Mouse (Mus musculus): ENCODE measurements around the gene Cdk2ap2. TPM values are rescaled to one million over a fixed set of nuclear protein-coding genes. Genes with fewer than 3 reads are reported as not detected.
"Not testable (repeated sequence)": the region's sequence is repeated elsewhere in the genome, so short reads cannot be mapped to it uniquely, and the experiment has no call there.

Gene Cdk2ap2
- polyA plus RNA-seq, 1 experiment from 2014 or later = 55.7 TPM

GRCm38 (mm10) chr19:4057389-4057788 is 39.6 kb upstream of the Cdk2ap2 start:
- no peak overlapping the region for H3K4me2 ChIP-seq (replicated peaks)
- H3K4me1 ChIP-seq = 0 out of 2 replicates have a peak, but pooled peaks cover 3% of the 10 kb centered on the region
- no peak for ATAC-seq (ENCODE audit: insufficient number of reproducible peaks, insufficient read depth, low FRiP score, low TSS enrichment)
- H3K27me3 ChIP-seq = no peaks in the 10 kb centered on the region
- no peaks in the 10 kb centered on the region for H3K36me3 ChIP-seq
- H3K9ac ChIP-seq = no peak overlapping the region
- 80% methylated on average over 13 of the region's 13 CpGs for WGBS
- H3K9me3 ChIP-seq = no peaks in the 10 kb centered on the region
- H3K4me3 ChIP-seq = no peak overlapping the region
- no peak overlapping the region for H3K27ac ChIP-seq

DNA sequence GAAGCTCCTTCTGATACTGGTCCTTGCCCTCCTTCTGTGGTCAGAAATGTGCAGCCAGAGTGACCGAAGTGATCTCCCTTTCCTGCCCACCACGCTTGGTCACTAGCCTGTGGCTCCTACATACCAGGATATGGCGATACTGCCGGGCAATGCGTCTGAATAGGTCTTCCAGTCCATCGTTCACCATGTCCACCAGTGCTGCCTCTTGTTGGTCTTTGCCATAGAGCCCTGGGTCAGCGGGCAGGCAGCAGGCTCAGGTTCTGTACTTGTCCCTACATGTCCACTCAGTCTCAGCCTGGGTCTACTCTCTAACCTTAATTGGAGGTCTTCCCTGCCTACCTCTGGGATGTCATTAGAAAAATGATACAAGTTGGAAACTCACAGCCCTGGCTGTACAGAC is 39.0 kb upstream of the Cdk2ap2 start:
- Histone ChIP-seq H3K9me3 (no peaks in the 10 kb centered on the region), H3K27me3 (no peaks in the 10 kb centered on the region), H3K4me2 (replicated peaks) (no peak overlapping the region), H3K4me3 (no peak overlapping the region), H3K27ac (no peak overlapping the region), H3K4me1 (0 out of 2 replicates have a peak, but pooled peaks cover 3% of the 10 kb centered on the region), H3K36me3 (no peaks in the 10 kb centered on the region), H3K9ac (no peak overlapping the region)
- ATAC-seq (ENCODE audit: insufficient number of reproducible peaks, insufficient read depth, low FRiP score, low TSS enrichment) = no peak
- WGBS = 94% methylated on average over 7 of the region's 7 CpGs

DNA sequence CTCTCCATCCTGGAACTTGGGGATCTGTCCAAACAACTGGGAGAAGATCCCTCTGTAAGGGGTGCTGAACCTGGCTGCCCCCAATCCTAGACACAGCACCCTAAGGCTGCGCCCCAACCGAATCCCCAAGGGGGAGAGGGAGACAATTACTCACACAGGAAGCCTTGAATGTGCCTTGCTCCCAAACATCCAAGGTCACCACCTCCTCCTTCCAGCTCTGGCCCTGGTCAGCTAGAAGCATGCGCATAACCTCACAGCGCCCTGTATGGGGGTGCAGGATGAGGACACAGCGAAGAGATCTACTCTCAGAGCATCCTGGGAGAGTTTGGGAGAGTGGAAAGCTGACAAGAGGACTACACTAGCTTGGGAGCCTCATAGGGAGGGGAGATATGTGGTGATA is 38.4 kb upstream of the Cdk2ap2 start:
- no peak for ATAC-seq (ENCODE audit: insufficient number of reproducible peaks, insufficient read depth, low FRiP score, low TSS enrichment)
- Histone ChIP-seq H3K36me3 (no peaks in the 10 kb centered on the region), H3K9ac (no peak overlapping the region), H3K27me3 (no peaks in the 10 kb centered on the region), H3K9me3 (no peaks in the 10 kb centered on the region), H3K27ac (no peak overlapping the region), H3K4me1 (0 out of 2 replicates have a peak, but pooled peaks cover 3% of the 10 kb centered on the region), H3K4me2 (replicated peaks) (no peak overlapping the region), H3K4me3 (no peak overlapping the region)
- 87% methylated on average over 5 of the region's 5 CpGs for WGBS

- 81% methylated on average over 15 of the region's 15 CpGs for WGBS
- Histone ChIP-seq H3K36me3 (no peaks in the 10 kb centered on the region), H3K9me3 (no peaks in the 10 kb centered on the region), H3K4me3 (no peak within 1 kb of the TSS), H3K4me2 (replicated peaks) (no peak within 1 kb of the TSS), H3K27me3 (no peaks in the 10 kb centered on the region), H3K4me1 (0 out of 2 replicates have a peak, but pooled peaks cover 3% of the 10 kb centered on the region), H3K9ac (no peak within 1 kb of the TSS), H3K27ac (no peak within 1 kb of the TSS)
- no peak for ATAC-seq (ENCODE audit: insufficient number of reproducible peaks, insufficient read depth, low FRiP score, low TSS enrichment)
These were observed 37.8 kb upstream of the Cdk2ap2 start, which contains the start of gene Gstp3 for GRCm38 (mm10) chr19:4059069-4059740. Gene Gstp3 (minus strand): TSS chr19:4059569.

- not testable (repeated sequence) for H3K4me3 ChIP-seq; H3K4me1 ChIP-seq; ATAC-seq (ENCODE audit: insufficient number of reproducible peaks, insufficient read depth, low FRiP score, low TSS enrichment); H3K36me3 ChIP-seq; H3K9ac ChIP-seq; H3K27me3 ChIP-seq; H3K27ac ChIP-seq; H3K4me2 ChIP-seq (replicated peaks); H3K9me3 ChIP-seq
- 87% methylated on average over 8 of the region's 8 CpGs for WGBS
These were observed 36.7 kb upstream of the Cdk2ap2 start for GRCm38 (mm10) chr19:4060044-4060898.

GRCm38 (mm10) chr19:4060899-4061465 is 36.0 kb upstream of the Cdk2ap2 start:
- no peaks in the 10 kb centered on the region for H3K36me3 ChIP-seq
- whole genome bisulfite sequencing = 86% methylated on average over 6 of the region's 6 CpGs
- no peak overlapping the region for H3K9ac ChIP-seq
- H3K27ac ChIP-seq = no peak overlapping the region
- no peak overlapping the region for H3K4me3 ChIP-seq
- ATAC-seq (ENCODE audit: insufficient number of reproducible peaks, insufficient read depth, low FRiP score, low TSS enrichment) = no peak
- H3K9me3 ChIP-seq = no peaks in the 10 kb centered on the region
- no peaks in the 10 kb centered on the region for H3K4me1 ChIP-seq
- no peak overlapping the region for H3K4me2 ChIP-seq (replicated peaks)
- no peaks in the 10 kb centered on the region for H3K27me3 ChIP-seq

- H3K9ac ChIP-seq; H3K36me3 ChIP-seq; H3K4me1 ChIP-seq; H3K9me3 ChIP-seq; H3K4me2 ChIP-seq (replicated peaks); ATAC-seq (ENCODE audit: insufficient number of reproducible peaks, insufficient read depth, low FRiP score, low TSS enrichment); H3K4me3 ChIP-seq; H3K27ac ChIP-seq; H3K27me3 ChIP-seq: not testable (repeated sequence)
- 86% methylated on average over 4 of the region's 4 CpGs for WGBS
These were observed 33.6 kb upstream of the Cdk2ap2 start for GRCm38 (mm10) chr19:4063357-4063756.

GRCm38 (mm10) chr19:4064501-4064900 is 32.5 kb upstream of the Cdk2ap2 start:
- H3K4me3 ChIP-seq; H3K4me1 ChIP-seq; H3K9me3 ChIP-seq; H3K27me3 ChIP-seq; H3K27ac ChIP-seq; H3K9ac ChIP-seq; H3K4me2 ChIP-seq (replicated peaks); ATAC-seq (ENCODE audit: insufficient number of reproducible peaks, insufficient read depth, low FRiP score, low TSS enrichment); H3K36me3 ChIP-seq: not testable (repeated sequence)
- WGBS = 26% methylated on average over 3 of the region's 11 CpGs

DNA sequence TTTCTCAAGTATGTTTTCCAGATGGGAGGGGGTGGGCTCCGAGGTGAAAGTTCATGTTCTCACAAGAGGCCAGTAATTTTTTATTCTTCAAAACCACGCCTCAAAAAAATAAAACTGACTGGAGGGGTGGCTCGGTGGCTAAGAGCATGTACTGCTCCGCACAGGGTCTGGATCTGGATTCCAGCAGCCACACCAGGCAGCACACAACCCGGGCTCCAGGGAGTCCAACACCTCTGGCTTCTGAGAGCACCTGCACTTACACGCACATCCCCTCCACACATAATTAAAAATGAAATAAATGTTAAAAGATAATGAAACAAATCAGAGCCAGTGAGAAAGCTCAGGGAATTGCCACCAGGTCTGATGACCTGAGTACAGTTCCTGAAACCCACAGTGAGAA is 30.7 kb upstream of the Cdk2ap2 start:
- Histone ChIP-seq H3K4me1 (no peaks in the 10 kb centered on the region), H3K4me2 (replicated peaks) (no peak overlapping the region), H3K4me3 (no peak overlapping the region), H3K27me3 (no peaks in the 10 kb centered on the region), H3K27ac (no peak overlapping the region), H3K36me3 (no peaks in the 10 kb centered on the region), H3K9ac (no peak overlapping the region), H3K9me3 (no peaks in the 10 kb centered on the region)
- no peak for ATAC-seq (ENCODE audit: insufficient number of reproducible peaks, insufficient read depth, low FRiP score, low TSS enrichment)
- 78% methylated on average over 6 of the region's 6 CpGs for WGBS

DNA sequence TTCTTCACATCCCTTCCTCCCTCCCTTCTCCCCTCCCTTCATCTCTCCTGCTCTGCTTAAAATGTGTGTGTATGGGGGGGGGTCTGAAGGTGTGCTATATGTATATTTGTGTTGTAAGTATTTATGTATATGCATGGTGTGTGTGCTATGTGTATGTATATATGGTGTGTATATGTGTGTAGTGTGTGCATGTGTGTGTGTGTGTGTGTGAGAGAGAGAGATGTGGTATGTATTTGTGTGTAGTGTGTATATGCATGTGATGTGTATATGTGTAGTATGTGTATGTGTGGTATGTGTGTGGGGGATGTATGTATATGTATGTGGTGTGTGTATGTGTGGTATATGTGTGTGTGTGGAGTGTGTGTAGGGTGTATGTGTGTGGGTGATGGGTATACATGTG is 30.1 kb upstream of the Cdk2ap2 start:
- Histone ChIP-seq H3K4me2 (replicated peaks) (no peak overlapping the region), H3K36me3 (no peaks in the 10 kb centered on the region), H3K27me3 (no peaks in the 10 kb centered on the region), H3K9me3 (no peaks in the 10 kb centered on the region), H3K27ac (no peak overlapping the region), H3K9ac (no peak overlapping the region; the same call in 1 of the 2 replicates), H3K4me1 (no peaks in the 10 kb centered on the region), H3K4me3 (no peak overlapping the region)
- ATAC-seq (ENCODE audit: insufficient number of reproducible peaks, insufficient read depth, low FRiP score, low TSS enrichment) = no peak

DNA sequence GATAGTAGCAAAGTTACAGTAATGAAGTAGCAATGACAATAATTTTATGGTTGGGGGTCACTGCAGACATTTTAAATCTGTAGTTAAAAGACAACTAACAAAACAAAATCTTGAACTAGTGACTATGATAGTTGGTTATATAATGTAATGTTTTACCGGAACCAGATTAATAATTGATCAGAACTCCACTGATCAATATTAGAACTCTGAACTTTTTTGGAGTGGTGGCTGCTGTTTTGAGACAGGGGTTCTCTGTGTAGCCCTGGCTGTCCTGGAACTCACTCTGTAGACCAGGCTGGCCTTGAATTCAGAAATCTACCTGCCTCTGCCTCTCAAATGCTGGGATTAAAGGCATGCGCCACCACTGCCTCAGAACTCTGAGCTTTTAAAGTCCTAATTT is 28.7 kb upstream of the Cdk2ap2 start:
- ATAC-seq (ENCODE audit: insufficient number of reproducible peaks, insufficient read depth, low FRiP score, low TSS enrichment); H3K27me3 ChIP-seq; H3K9ac ChIP-seq; H3K9me3 ChIP-seq; H3K4me3 ChIP-seq; H3K4me2 ChIP-seq (replicated peaks); H3K27ac ChIP-seq; H3K36me3 ChIP-seq; H3K4me1 ChIP-seq: not testable (repeated sequence)
- 90% methylated on average over 2 of the region's 2 CpGs for WGBS
